Mouse (Mus musculus): ENCODE results near the gene Ank2. TPM values are rescaled to one million over a fixed set of nuclear protein-coding genes. Genes with fewer than 3 reads are reported as not detected.

The Ank2 gene
- polyA plus RNA-seq, 1 experiment from 2014 or later: 204 TPM

DNA sequence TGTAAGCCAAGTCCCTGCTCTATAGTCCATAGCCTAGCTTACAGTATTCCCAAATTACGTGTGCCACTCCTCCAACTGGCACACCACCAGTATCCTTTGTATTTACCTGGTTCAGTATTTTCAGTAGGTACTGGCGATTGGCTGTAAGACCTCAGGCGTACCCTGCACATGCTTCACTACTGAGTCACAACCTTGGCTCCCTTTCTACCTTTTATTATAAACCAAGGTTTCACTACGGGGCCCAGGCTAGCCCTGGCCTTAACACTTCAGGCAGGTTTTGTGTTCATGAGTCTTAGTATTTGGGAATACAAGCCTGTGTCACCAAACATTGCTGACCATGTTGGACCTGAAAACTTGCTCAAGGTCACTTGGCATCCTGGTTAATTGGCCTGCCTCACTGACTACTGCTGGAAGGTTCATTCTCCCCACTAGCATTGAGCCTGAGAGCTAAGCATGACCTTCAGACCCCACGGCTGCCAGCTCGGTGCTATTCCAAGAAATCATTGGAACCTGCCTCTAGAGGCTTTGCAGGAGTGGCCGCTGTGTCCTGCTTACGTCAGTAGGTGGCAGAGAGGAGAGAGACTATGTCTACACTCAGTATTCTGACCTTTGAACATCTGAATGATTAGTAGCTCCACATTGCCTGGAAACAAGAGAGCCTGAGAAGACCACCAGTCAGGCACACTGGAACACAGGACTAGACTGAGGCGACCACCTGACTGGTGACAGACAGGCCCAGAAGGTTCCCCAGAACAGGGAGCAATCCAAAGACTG is 494.1 kb downstream of the Ank2 start:
- ATAC-seq (ENCODE audit: low FRiP score) (0 out of 2 replicates have a peak, but pooled peaks have one; percentile 22), DNase-seq (ENCODE audit: low spot score) (no peak)
- no peak overlapping the region for H3K4me2 ChIP-seq (replicated peaks)
- 81% methylated on average over 9 of the region's 9 CpGs for WGBS
- H3K9me3 ChIP-seq (ENCODE audit: control insufficient read depth, low read length): no peaks in the 10 kb centered on the region
- no peak overlapping the region for H3K4me3 ChIP-seq (replicated peaks; ENCODE audit: low read length)
- H3K9ac ChIP-seq: no peak overlapping the region
- H3K27me3 ChIP-seq (ENCODE audit: control insufficient read depth, insufficient read depth, low read length): no peaks in the 10 kb centered on the region
- H3K27ac ChIP-seq: no peak overlapping the region
- peaks cover 82% of the 10 kb centered on the region for H3K36me3 ChIP-seq (replicated peaks; ENCODE audit: control insufficient read depth, insufficient read depth)
- H3K4me1 ChIP-seq (replicated peaks; ENCODE audit: control insufficient read depth, insufficient read depth, low read length): no peaks in the 10 kb centered on the region

DNA sequence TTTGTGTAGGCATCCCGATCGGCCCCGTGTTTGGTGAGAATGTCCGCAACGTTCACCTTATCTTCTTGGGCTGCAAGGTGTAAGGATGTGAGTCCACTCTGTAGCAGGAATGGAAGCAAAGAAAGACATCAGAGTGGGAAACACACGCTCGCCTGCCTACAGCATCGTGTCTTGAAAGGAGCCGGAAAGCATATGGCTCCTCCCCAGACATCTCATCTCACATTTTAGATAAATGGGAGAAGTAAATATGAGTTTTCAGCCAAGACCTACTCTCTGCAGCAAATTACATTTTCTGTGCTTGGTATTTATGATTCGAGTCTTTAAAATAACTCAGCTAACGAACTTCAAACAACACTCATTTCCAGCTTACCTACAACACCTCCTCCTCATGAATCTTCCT is 495.2 kb downstream of the Ank2 start:
- H3K27me3 ChIP-seq (ENCODE audit: control insufficient read depth, insufficient read depth, low read length): no peaks in the 10 kb centered on the region
- H3K9me3 ChIP-seq (ENCODE audit: control insufficient read depth, low read length): no peaks in the 10 kb centered on the region
- no peak overlapping the region for H3K4me2 ChIP-seq (replicated peaks)
- H3K4me3 ChIP-seq (replicated peaks; ENCODE audit: low read length): no peak overlapping the region
- H3K9ac ChIP-seq: no peak overlapping the region
- peaks cover 4% of the 10 kb centered on the region for H3K4me1 ChIP-seq (replicated peaks; ENCODE audit: control insufficient read depth, insufficient read depth, low read length)
- WGBS: 96% methylated on average over 11 of the region's 11 CpGs
- H3K27ac ChIP-seq: no peak overlapping the region
- ATAC-seq (ENCODE audit: low FRiP score) (no peak), DNase-seq (ENCODE audit: low spot score) (no peak)
- H3K36me3 ChIP-seq (replicated peaks; ENCODE audit: control insufficient read depth, insufficient read depth): peaks cover 71% of the 10 kb centered on the region

DNA sequence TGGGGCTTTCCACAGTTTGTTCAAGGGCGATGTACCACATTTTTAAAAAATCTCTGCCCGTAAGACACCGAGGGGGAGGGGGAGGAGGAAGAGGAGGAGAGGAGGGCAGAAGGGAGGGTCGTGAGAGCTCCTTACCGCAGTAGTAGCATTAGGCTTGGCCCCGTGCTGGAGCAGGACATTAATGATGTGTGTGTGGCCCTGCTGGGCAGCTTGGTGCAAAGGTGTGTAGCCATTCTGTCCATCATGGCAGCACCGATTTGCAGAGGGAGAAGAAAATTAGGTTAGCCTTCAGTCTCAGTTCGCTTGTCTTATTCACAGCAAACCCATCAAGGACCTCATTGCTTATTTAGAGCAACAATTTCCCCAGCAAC is 500.4 kb downstream of the Ank2 start:
- ATAC-seq (ENCODE audit: low FRiP score): 0 out of 2 replicates have a peak, but pooled peaks have one; percentile 23
- 6% methylated on average over 8 of the region's 8 CpGs for WGBS
- DNase-seq (ENCODE audit: low spot score): no peak

DNA sequence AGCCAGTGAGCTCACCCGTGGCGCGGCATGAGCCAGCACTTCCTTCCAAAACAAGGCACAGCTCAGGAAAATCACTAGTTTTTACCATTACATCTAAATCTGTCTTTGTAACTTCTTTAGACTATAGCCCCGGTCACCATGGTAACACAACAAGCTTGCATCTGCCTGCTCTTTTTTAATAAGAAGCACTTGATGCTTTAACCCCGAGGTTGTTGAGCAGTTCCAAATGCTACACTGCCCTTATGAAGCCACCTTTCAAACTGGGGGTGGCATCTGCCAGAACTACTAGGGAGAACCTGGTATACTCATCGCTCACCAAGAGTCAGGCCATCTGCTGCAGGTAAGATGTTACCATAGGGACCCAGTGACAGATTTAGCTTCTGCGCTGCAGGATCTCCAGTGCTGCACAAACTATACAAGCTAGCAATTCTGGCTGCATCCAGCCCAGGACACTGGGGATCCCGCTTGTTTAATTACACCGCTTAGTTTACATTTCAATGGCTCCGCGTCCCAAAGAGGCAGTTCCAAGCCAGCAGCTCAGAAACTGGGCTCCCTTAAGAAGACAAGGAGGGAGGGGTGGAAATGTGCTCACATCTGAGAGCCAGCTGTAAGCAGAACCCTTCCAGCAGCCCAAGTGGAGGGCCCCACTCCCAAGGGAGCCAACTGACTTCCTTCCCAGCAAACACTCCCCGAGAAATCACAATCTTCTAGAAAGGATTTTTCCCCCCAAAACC is 501.0 kb downstream of the Ank2 start:
- Histone ChIP-seq H3K27me3 (ENCODE audit: control insufficient read depth, insufficient read depth, low read length) (no peaks in the 10 kb centered on the region), H3K4me3 (replicated peaks; ENCODE audit: low read length) (peak overlapping the region; percentile 11), H3K36me3 (replicated peaks; ENCODE audit: control insufficient read depth, insufficient read depth) (peaks cover 40% of the 10 kb centered on the region), H3K4me2 (replicated peaks) (peak overlapping the region; percentile 46), H3K4me1 (replicated peaks; ENCODE audit: control insufficient read depth, insufficient read depth, low read length) (peaks cover 31% of the 10 kb centered on the region), H3K9ac (peak overlapping the region; percentile 22; the same call in 1 of the 2 replicates), H3K27ac (peak overlapping the region; percentile 70), H3K9me3 (ENCODE audit: control insufficient read depth, low read length) (no peaks in the 10 kb centered on the region)
- 3% methylated on average over 12 of the region's 12 CpGs for WGBS
- DNase-seq (ENCODE audit: low spot score) (peak; percentile 65), ATAC-seq (ENCODE audit: low FRiP score) (peak; percentile 85)

More for the DNA sequence above, 500.4 kb downstream of the Ank2 start:
- Histone ChIP-seq H3K4me1 (replicated peaks; ENCODE audit: control insufficient read depth, insufficient read depth, low read length) (peaks cover 31% of the 10 kb centered on the region), H3K36me3 (replicated peaks; ENCODE audit: control insufficient read depth, insufficient read depth) (peaks cover 43% of the 10 kb centered on the region), H3K27ac (peak overlapping the region; percentile 70), H3K9ac (0 out of 2 replicates have a peak overlapping the region, but pooled peaks have one; percentile 22), H3K4me2 (replicated peaks) (peak overlapping the region; percentile 46), H3K4me3 (replicated peaks; ENCODE audit: low read length) (no peak overlapping the region), H3K9me3 (ENCODE audit: control insufficient read depth, low read length) (no peaks in the 10 kb centered on the region), H3K27me3 (ENCODE audit: control insufficient read depth, insufficient read depth, low read length) (no peaks in the 10 kb centered on the region)

DNA sequence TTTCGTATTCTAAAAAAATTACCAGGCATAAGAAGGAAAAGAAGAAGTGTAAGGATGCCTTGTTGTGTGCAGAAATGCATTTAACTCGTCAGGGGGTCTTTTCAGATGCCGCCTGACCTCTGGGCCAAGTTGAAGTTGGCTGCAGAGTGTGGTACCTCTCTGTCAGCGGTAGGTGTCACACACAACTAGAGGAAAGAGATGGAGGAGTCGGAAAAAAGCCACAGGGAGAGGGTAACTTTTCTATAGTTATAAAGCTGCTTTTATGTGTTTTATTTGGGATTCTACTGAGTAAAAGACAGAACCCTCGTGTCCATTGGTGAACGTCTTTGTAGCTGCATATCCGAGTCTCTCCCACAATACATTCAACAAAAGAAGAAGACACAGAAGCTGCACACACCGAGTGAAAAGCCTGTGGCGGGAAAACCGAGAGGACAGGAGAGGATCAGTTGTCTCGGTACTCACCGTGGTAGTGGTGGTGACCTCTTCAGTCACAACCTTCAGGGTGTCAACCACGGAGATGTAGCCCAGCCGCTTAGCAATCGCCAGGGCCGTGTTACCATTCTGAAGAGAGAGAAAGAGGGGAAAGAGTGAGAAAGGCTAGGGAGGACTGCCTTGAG is 501.7 kb downstream of the Ank2 start:
- peaks cover 31% of the 10 kb centered on the region for H3K4me1 ChIP-seq (replicated peaks; ENCODE audit: control insufficient read depth, insufficient read depth, low read length)
- no peak for ATAC-seq (ENCODE audit: low FRiP score)
- H3K9me3 ChIP-seq (ENCODE audit: control insufficient read depth, low read length): no peaks in the 10 kb centered on the region
- H3K27me3 ChIP-seq (ENCODE audit: control insufficient read depth, insufficient read depth, low read length): no peaks in the 10 kb centered on the region
- peaks cover 33% of the 10 kb centered on the region for H3K36me3 ChIP-seq (replicated peaks; ENCODE audit: control insufficient read depth, insufficient read depth)
- H3K4me2 ChIP-seq (replicated peaks): peak overlapping the region; percentile 46
- DNase-seq (ENCODE audit: low spot score): no peak
- H3K27ac ChIP-seq: peak overlapping the region; percentile 70
- H3K4me3 ChIP-seq (replicated peaks; ENCODE audit: low read length): peak overlapping the region; percentile 11
- 6% methylated on average over 17 of the region's 17 CpGs for WGBS
- H3K9ac ChIP-seq: peak overlapping the region; percentile 22; the same call in 1 of the 2 replicates

DNA sequence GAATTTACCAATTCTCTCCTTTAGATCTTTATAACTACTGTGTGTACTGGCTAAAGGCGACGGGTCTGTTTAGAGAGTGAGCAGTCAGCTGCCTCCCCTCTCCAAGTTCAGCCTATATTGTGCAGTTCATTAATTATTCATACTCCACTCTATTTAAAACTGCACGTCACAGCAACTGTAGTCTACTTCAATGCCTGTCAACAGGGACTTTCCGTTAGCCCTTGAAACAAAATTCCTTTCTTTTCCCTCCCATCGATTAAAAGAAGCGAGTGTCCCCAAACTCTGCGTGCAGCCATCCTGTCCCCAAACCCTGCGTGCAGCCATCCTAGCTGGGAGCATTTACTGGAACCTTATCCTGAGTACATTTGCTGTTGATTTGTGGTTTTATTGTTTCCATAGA is 502.4 kb downstream of the Ank2 start:
- no peak overlapping the region for H3K9ac ChIP-seq
- peaks cover 31% of the 10 kb centered on the region for H3K4me1 ChIP-seq (replicated peaks; ENCODE audit: control insufficient read depth, insufficient read depth, low read length)
- no peaks in the 10 kb centered on the region for H3K9me3 ChIP-seq (ENCODE audit: control insufficient read depth, low read length)
- H3K4me2 ChIP-seq (replicated peaks): 0 out of 2 replicates have a peak overlapping the region, but pooled peaks have one; percentile 10
- 17% methylated on average over 8 of the region's 8 CpGs for WGBS
- H3K4me3 ChIP-seq (replicated peaks; ENCODE audit: low read length): no peak overlapping the region
- peak; percentile 43; the same call in 1 of the 2 replicates for ATAC-seq (ENCODE audit: low FRiP score)
- no peaks in the 10 kb centered on the region for H3K27me3 ChIP-seq (ENCODE audit: control insufficient read depth, insufficient read depth, low read length)
- H3K36me3 ChIP-seq (replicated peaks; ENCODE audit: control insufficient read depth, insufficient read depth): peaks cover 25% of the 10 kb centered on the region; the same call in 1 of the 2 replicates
- H3K27ac ChIP-seq: peak overlapping the region; percentile 70; the same call in 1 of the 2 replicates
- DNase-seq (ENCODE audit: low spot score): no peak

DNA sequence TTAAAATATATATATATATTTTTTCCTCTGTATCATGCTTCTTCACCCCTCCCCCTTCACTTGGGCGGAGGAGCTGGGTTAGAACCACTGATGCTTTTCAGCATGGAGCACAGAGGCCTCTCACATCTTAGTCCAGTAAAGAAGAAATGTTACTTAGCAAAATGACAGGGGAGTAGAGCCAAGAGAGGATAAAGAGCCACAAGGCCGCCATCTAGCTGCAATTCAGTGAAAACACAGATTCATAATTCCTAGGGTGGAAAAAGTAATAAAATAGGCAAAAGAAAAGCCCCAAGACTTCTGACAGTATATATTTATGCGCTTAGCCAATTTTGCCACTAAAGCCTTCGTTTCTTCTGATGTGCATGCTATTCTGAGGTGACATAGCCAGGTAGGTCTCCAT is 503.2 kb downstream of the Ank2 start:
- H3K36me3 ChIP-seq (replicated peaks; ENCODE audit: control insufficient read depth, insufficient read depth): peaks cover 19% of the 10 kb centered on the region; the same call in 1 of the 2 replicates
- H3K9ac ChIP-seq: no peak overlapping the region
- 0 out of 2 replicates have a peak overlapping the region, but pooled peaks have one; percentile 5 for H3K4me2 ChIP-seq (replicated peaks)
- H3K4me3 ChIP-seq (replicated peaks; ENCODE audit: low read length): no peak overlapping the region
- no peaks in the 10 kb centered on the region for H3K9me3 ChIP-seq (ENCODE audit: control insufficient read depth, low read length)
- 67% methylated on average over 4 of the region's 4 CpGs for WGBS
- ATAC-seq (ENCODE audit: low FRiP score) (no peak), DNase-seq (ENCODE audit: low spot score) (no peak)
- peaks cover 31% of the 10 kb centered on the region for H3K4me1 ChIP-seq (replicated peaks; ENCODE audit: control insufficient read depth, insufficient read depth, low read length)
- H3K27ac ChIP-seq: no peak overlapping the region
- no peaks in the 10 kb centered on the region for H3K27me3 ChIP-seq (ENCODE audit: control insufficient read depth, insufficient read depth, low read length)

DNA sequence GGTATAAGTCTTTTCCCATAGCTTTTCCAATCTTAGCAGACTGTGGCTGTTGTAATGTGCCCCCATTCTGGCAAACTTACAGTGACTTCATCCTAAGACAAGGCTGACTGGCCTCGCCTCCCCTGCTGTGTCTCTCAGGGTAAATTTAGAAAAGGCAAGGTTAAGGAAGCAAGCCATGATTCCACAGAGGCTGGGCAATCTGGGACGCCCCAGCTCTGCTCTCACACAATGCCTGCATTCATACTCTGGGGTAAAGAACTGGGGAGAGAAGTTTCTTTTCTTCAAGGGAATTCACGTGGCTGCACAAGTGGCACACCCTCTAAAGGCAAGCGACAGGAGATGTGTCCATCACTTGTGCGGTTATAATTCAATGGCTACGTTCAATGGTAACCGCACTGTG is 505.0 kb downstream of the Ank2 start:
- H3K27me3 ChIP-seq (ENCODE audit: control insufficient read depth, insufficient read depth, low read length): no peaks in the 10 kb centered on the region
- H3K9me3 ChIP-seq (ENCODE audit: control insufficient read depth, low read length): no peaks in the 10 kb centered on the region
- DNase-seq (ENCODE audit: low spot score) (no peak), ATAC-seq (ENCODE audit: low FRiP score) (peak; percentile 40; the same call in 1 of the 2 replicates)
- H3K4me1 ChIP-seq (replicated peaks; ENCODE audit: control insufficient read depth, insufficient read depth, low read length): peaks cover 28% of the 10 kb centered on the region
- H3K9ac ChIP-seq: no peak overlapping the region
- WGBS: 25% methylated on average over 7 of the region's 7 CpGs
- H3K4me2 ChIP-seq (replicated peaks): no peak overlapping the region
- no peak overlapping the region for H3K27ac ChIP-seq
- peaks cover 18% of the 10 kb centered on the region; the same call in 1 of the 2 replicates for H3K36me3 ChIP-seq (replicated peaks; ENCODE audit: control insufficient read depth, insufficient read depth)
- no peak overlapping the region for H3K4me3 ChIP-seq (replicated peaks; ENCODE audit: low read length)

DNA sequence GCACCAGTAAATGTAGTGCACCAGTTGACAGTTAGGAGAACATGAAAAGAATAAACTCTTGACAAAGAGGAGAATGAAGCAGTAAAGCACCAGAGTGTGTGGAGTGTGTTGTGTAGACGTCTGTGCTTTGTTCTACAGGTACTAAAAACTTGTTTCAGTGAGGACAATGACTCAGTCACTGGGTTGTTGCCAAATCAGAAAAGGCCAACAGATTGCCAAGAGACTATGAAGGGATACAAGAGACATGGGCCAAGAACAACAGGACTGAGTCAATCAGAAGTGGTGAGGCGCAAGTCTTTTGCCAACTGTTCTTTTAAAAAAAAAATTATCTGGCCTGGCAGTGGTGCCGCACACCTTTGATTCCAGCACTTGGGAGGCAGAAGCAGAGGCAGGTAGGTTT is 509.2 kb downstream of the Ank2 start:
- Histone ChIP-seq H3K4me3 (replicated peaks; ENCODE audit: low read length) (no peak overlapping the region), H3K4me2 (replicated peaks) (no peak overlapping the region), H3K9ac (no peak overlapping the region), H3K27ac (no peak overlapping the region), H3K36me3 (replicated peaks; ENCODE audit: control insufficient read depth, insufficient read depth) (peaks cover 33% of the 10 kb centered on the region; the same call in 1 of the 2 replicates), H3K9me3 (ENCODE audit: control insufficient read depth, low read length) (no peaks in the 10 kb centered on the region), H3K27me3 (ENCODE audit: control insufficient read depth, insufficient read depth, low read length) (no peaks in the 10 kb centered on the region), H3K4me1 (replicated peaks; ENCODE audit: control insufficient read depth, insufficient read depth, low read length) (no peaks in the 10 kb centered on the region)
- DNase-seq (ENCODE audit: low spot score) (no peak), ATAC-seq (ENCODE audit: low FRiP score) (no peak)
- WGBS: 79% methylated on average over 3 of the region's 3 CpGs
